Mouse (Mus musculus): Measurements from ENCODE around the gene Pcbd2. TPM values are rescaled to one million over a fixed set of nuclear protein-coding genes. Genes with fewer than 3 reads are reported as not detected.

Pcbd2 gene
- total and polyA plus RNA-seq, 2 experiments: 32.7 to 36.0 TPM

DNA sequence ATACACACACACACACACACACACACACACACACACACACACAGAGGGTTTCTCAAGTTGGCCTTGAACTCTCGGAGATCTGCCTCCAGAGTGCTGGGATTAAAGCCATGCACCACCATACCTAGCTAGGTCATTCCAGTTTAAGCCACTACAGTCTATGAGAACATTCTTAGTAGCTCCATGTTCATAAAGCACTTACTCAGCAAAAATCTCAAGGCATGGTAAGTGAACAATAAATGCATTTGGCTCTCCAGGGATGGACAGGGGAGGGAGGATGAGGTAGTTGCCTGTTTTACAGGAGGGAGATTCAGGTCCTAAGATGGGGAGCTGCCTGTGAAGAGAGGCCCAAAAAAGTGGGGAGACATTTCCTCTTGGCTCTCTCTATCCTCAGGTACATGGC is 76.8 kb downstream of the Pcbd2 start:
- Histone ChIP-seq H3K9ac (ENCODE audit: low read depth, low read length) (no peak overlapping the region), H3K79me2 (ENCODE audit: control insufficient read depth, insufficient read depth, low read length) (no peaks in the 10 kb centered on the region), H3K4me1 (ENCODE audit: control insufficient read depth, insufficient read depth, low read length) (no peaks in the 10 kb centered on the region), H3K27ac (replicated peaks; ENCODE audit: insufficient read depth, low read depth, low read length) (no peak overlapping the region), H3K4me3 (ENCODE audit: insufficient read depth, low read depth, low read length) (no peak overlapping the region), H3K36me3 (ENCODE audit: control insufficient read depth, insufficient read depth, low read length) (no peaks in the 10 kb centered on the region), H3K27me3 (ENCODE audit: control insufficient read depth, insufficient read depth, low read length) (no peaks in the 10 kb centered on the region)
- 87% methylated on average over 1 of the region's 1 CpGs for WGBS
- TF ChIP-seq POLR2A (IDR thresholded peaks at IDR 0.05; ENCODE audit: extremely low read depth, insufficient read depth, low read length) (no peak), CTCF (IDR thresholded peaks at IDR 0.05; ENCODE audit: low read depth, low read length) (no peak)
- DNase-seq (ENCODE audit: extremely low read depth, low read depth, low spot score): no peak

DNA sequence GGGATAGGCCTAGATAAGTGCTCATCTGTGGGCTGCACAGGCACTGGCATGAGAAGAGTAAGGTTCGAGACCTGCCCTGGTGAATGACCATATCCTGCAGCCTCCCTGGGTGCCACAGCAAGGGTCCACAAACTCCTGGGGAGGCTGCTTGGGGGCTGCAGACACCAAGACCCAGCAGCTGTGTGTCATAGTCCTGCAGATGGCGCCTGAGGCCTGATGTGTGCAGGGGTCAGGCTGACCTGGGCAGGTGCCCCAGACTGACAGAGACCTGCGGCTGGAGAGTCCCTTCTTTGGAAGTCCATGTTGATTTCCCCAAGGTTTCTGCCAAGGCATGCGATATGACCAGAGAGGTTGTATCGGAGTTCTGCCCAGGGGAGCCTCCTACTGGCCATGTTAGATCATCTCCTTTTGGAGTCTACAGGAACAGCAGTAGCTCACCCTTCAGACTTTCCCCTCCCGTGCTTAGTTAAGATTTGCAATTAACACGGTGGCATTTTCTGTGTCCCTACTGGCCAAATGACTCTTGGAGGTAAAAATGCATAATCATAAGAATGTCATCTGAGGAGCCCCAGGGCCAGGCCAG is 82.0 kb downstream of the Pcbd2 start:
- Histone ChIP-seq H3K27me3 (ENCODE audit: control insufficient read depth, insufficient read depth, low read length) (no peaks in the 10 kb centered on the region), H3K27ac (replicated peaks; ENCODE audit: insufficient read depth, low read depth, low read length) (no peak overlapping the region), H3K79me2 (ENCODE audit: control insufficient read depth, insufficient read depth, low read length) (no peaks in the 10 kb centered on the region), H3K36me3 (ENCODE audit: control insufficient read depth, insufficient read depth, low read length) (no peaks in the 10 kb centered on the region), H3K4me3 (ENCODE audit: insufficient read depth, low read depth, low read length) (no peak overlapping the region), H3K9ac (ENCODE audit: low read depth, low read length) (no peak overlapping the region), H3K4me1 (ENCODE audit: control insufficient read depth, insufficient read depth, low read length) (peaks cover 12% of the 10 kb centered on the region)
- peak; percentile 38; the same call in 1 of the 2 replicates for TF ChIP-seq CTCF (IDR thresholded peaks at IDR 0.05; ENCODE audit: low read depth, low read length)
- TF ChIP-seq POLR2A (IDR thresholded peaks at IDR 0.05; ENCODE audit: extremely low read depth, insufficient read depth, low read length): no peak
- DNase-seq (ENCODE audit: extremely low read depth, low read depth, low spot score): no peak
- 76% methylated on average over 7 of the region's 7 CpGs for WGBS

DNA sequence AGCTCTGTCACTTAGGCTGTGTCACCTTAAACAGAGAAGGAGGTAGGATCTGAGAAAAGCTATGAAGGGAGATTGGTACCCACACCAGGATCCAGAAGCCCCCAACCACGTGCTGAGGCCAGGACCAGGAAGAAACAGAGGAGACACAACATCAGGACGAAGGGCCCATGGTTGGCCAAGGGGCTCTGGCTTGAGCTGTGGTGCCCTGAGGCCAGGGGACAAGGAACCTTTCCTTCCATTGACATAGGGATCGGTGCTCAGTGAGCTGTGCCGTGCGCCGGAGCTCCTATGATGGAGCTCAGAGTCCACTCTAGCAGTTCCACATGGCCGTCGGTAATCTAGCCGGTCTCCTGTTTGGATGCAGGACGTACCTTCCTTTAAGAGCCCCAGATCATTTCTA is 82.5 kb downstream of the Pcbd2 start:
- TF ChIP-seq CTCF (IDR thresholded peaks at IDR 0.05; ENCODE audit: low read depth, low read length) (no peak), POLR2A (IDR thresholded peaks at IDR 0.05; ENCODE audit: extremely low read depth, insufficient read depth, low read length) (no peak)
- WGBS: 95% methylated on average over 10 of the region's 10 CpGs
- no peak overlapping the region for H3K9ac ChIP-seq (ENCODE audit: low read depth, low read length)
- no peak overlapping the region for H3K27ac ChIP-seq (replicated peaks; ENCODE audit: insufficient read depth, low read depth, low read length)
- no peaks in the 10 kb centered on the region for H3K36me3 ChIP-seq (ENCODE audit: control insufficient read depth, insufficient read depth, low read length)
- peaks cover 14% of the 10 kb centered on the region for H3K4me1 ChIP-seq (ENCODE audit: control insufficient read depth, insufficient read depth, low read length)
- no peaks in the 10 kb centered on the region for H3K79me2 ChIP-seq (ENCODE audit: control insufficient read depth, insufficient read depth, low read length)
- no peak overlapping the region for H3K4me3 ChIP-seq (ENCODE audit: insufficient read depth, low read depth, low read length)
- DNase-seq (ENCODE audit: extremely low read depth, low read depth, low spot score): no peak
- no peaks in the 10 kb centered on the region for H3K27me3 ChIP-seq (ENCODE audit: control insufficient read depth, insufficient read depth, low read length)

DNA sequence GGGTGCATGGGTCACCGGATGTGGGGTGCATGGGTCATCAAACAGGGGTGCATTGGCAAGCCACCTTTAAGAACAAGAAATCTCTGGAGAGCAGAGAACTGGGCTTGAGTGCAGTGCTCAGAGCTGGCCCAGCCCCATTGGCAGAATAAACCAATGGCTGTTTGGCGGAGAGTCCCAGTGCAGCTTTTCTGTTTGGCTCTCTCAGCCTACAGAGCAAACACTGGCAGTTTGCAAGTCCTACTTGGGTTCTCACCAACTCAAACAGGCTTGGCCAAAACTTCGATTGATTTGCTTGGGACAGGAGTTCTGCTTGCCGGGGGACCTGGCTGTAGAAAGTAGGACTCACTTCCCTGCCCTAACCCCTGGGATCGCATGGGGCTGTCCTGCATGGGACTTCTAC is 83.8 kb downstream of the Pcbd2 start:
- H3K4me3 ChIP-seq (ENCODE audit: insufficient read depth, low read depth, low read length): no peak overlapping the region
- H3K27ac ChIP-seq (replicated peaks; ENCODE audit: insufficient read depth, low read depth, low read length): no peak overlapping the region
- no peaks in the 10 kb centered on the region for H3K36me3 ChIP-seq (ENCODE audit: control insufficient read depth, insufficient read depth, low read length)
- no peak overlapping the region for H3K9ac ChIP-seq (ENCODE audit: low read depth, low read length)
- H3K79me2 ChIP-seq (ENCODE audit: control insufficient read depth, insufficient read depth, low read length): no peaks in the 10 kb centered on the region
- no peaks in the 10 kb centered on the region for H3K27me3 ChIP-seq (ENCODE audit: control insufficient read depth, insufficient read depth, low read length)
- H3K4me1 ChIP-seq (ENCODE audit: control insufficient read depth, insufficient read depth, low read length): peaks cover 16% of the 10 kb centered on the region
- DNase-seq (ENCODE audit: extremely low read depth, low read depth, low spot score): peak; percentile 97
- TF ChIP-seq POLR2A (IDR thresholded peaks at IDR 0.05; ENCODE audit: extremely low read depth, insufficient read depth, low read length) (no peak), CTCF (IDR thresholded peaks at IDR 0.05; ENCODE audit: low read depth, low read length) (no peak)
- 20% methylated on average over 5 of the region's 5 CpGs for WGBS

DNA sequence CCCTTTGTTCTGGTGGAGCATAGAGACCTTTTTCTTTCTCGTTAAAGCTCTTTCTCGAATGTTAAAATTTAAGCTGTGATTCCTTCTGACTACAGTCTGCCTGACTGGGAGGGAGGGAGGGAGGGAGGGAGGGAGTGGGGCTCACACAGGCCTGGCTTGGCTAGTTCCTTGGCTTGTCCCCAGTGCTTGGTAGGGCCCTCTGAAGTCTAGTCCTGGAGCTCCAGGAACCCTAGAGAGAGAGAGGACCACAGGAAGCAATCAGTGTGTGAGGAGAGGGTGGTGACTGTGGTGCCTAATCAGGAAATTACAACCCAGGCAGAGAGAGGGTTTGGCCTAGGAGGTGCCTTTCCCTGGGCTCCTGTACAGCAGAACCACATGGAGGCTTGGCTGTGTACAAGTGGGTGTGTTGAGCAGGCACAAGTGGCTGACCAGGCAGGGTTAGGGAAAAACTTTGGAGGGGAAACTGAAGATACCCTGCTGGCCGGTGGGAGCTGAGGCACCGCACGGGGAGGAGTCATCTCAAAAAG is 86.4 kb downstream of the Pcbd2 start:
- Histone ChIP-seq H3K4me1 (ENCODE audit: control insufficient read depth, insufficient read depth, low read length) (peaks cover 16% of the 10 kb centered on the region), H3K9ac (ENCODE audit: low read depth, low read length) (no peak overlapping the region), H3K4me3 (ENCODE audit: insufficient read depth, low read depth, low read length) (no peak overlapping the region), H3K27ac (replicated peaks; ENCODE audit: insufficient read depth, low read depth, low read length) (no peak overlapping the region), H3K79me2 (ENCODE audit: control insufficient read depth, insufficient read depth, low read length) (no peaks in the 10 kb centered on the region), H3K36me3 (ENCODE audit: control insufficient read depth, insufficient read depth, low read length) (no peaks in the 10 kb centered on the region), H3K27me3 (ENCODE audit: control insufficient read depth, insufficient read depth, low read length) (no peaks in the 10 kb centered on the region)
- no peak for TF ChIP-seq POLR2A (IDR thresholded peaks at IDR 0.05; ENCODE audit: extremely low read depth, insufficient read depth, low read length)
- WGBS: 78% methylated on average over 5 of the region's 5 CpGs
- DNase-seq (ENCODE audit: extremely low read depth, low read depth, low spot score): no peak

DNA sequence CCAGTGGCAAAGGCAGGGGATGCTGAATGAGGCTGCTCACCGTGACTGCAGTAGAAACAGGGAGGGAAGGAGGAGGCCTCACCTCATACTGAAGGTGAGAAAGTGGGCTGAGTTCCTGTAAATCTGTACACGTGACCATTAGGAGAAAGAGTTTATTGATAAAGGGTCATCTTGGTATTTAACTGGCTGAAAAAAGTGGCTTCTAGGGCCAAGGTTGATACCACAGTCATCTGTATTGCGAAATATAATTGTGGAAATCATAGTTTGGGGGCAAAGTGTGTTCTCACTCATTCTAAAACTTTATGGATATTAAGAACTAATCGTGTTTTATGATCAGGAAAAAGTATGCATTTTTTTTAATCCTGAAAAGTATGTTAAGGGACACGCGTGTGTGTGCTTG is 87.7 kb downstream of the Pcbd2 start:
- H3K27me3 ChIP-seq (ENCODE audit: control insufficient read depth, insufficient read depth, low read length): no peaks in the 10 kb centered on the region
- no peaks in the 10 kb centered on the region for H3K36me3 ChIP-seq (ENCODE audit: control insufficient read depth, insufficient read depth, low read length)
- H3K4me3 ChIP-seq (ENCODE audit: insufficient read depth, low read depth, low read length): no peak overlapping the region
- H3K9ac ChIP-seq (ENCODE audit: low read depth, low read length): no peak overlapping the region
- TF ChIP-seq CTCF (IDR thresholded peaks at IDR 0.05; ENCODE audit: low read depth, low read length): no peak
- TF ChIP-seq POLR2A (IDR thresholded peaks at IDR 0.05; ENCODE audit: extremely low read depth, insufficient read depth, low read length): no peak
- WGBS: 57% methylated on average over 6 of the region's 6 CpGs
- no peak overlapping the region for H3K27ac ChIP-seq (replicated peaks; ENCODE audit: insufficient read depth, low read depth, low read length)
- DNase-seq (ENCODE audit: extremely low read depth, low read depth, low spot score): peak; percentile 62
- H3K79me2 ChIP-seq (ENCODE audit: control insufficient read depth, insufficient read depth, low read length): no peaks in the 10 kb centered on the region
- H3K4me1 ChIP-seq (ENCODE audit: control insufficient read depth, insufficient read depth, low read length): peaks cover 16% of the 10 kb centered on the region

Measured in liver, adult 2 months (tissue).